Mouse (Mus musculus) cerebellum, adult 2 months (tissue): ENCODE results near the gene Ssbp1.

Source experiments
- CTCF ChIP-seq: fragments of 200-500 bp; IDR thresholded peaks from 2 replicates; pipeline ENCODE4 v1.5.1; 2011; ENCODE audit warnings: low read depth, mild to moderate bottlenecking, control low read depth, low read length, moderate library complexity, borderline replicate concordance; ENCODE audit not compliant: insufficient read depth
- POLR2A ChIP-seq: fragments of 200-500 bp; IDR thresholded peaks from 2 replicates; pipeline ENCODE4 v1.6.1; 2011; ENCODE audit warnings: low read length, control low read depth, borderline replicate concordance; ENCODE audit not compliant: insufficient read depth

GRCm38 (mm10) chr6:40430878-40431277 is 40.3 kb upstream of the Ssbp1 start:
- TF ChIP-seq CTCF (no peak), POLR2A (no peak)
